Mouse (Mus musculus) lung, embryonic 15.5 days (tissue): ENCODE results near the gene Impg2. TPM values are rescaled to one million over a fixed set of nuclear protein-coding genes. Genes with fewer than 3 reads are reported as not detected.

Experiments
- ATAC-seq: fragments of 200-750 bp; cut with Nextera tagmentation; 2 replicates; pipeline ENCODE4 v1.8.0; 2017; ENCODE audit warnings: moderate number of reproducible peaks, borderline replicate concordance; ENCODE audit not compliant: low FRiP score, low TSS enrichment; ENCODE audit errors: extremely low read depth
- H3K27ac ChIP-seq: fragments of 300-500 bp; sonication (generic); 2 replicates; pipeline ENCODE4 v1.5.1; 2015; ENCODE audit warnings: moderate library complexity, mild to moderate bottlenecking, inconsistent platforms
- H3K27me3 ChIP-seq: fragments of 300-500 bp; sonication (generic); 2 replicates; pipeline ENCODE4 v1.6.1; 2015; ENCODE audit warnings: inconsistent platforms
- H3K36me3 ChIP-seq: fragments of 300-500 bp; sonication (generic); 2 replicates; pipeline ENCODE4 v1.6.1; 2015; ENCODE audit warnings: inconsistent platforms
- H3K4me1 ChIP-seq: fragments of 300-500 bp; sonication (generic); 2 replicates; pipeline ENCODE4 v1.6.1; 2015; ENCODE audit warnings: inconsistent platforms
- H3K4me2 ChIP-seq: fragments of 300-500 bp; sonication (generic); 2 replicates; pipeline ENCODE4 v1.6.1; 2015; ENCODE audit warnings: inconsistent platforms, mild to moderate bottlenecking, moderate library complexity
- H3K4me3 ChIP-seq: fragments of 300-500 bp; sonication (generic); 2 replicates; pipeline ENCODE4 v1.5.1; 2015; ENCODE audit warnings: mild to moderate bottlenecking, inconsistent platforms
- H3K9ac ChIP-seq: fragments of 300-500 bp; sonication (generic); 2 replicates; pipeline ENCODE4 v1.6.1; 2015; ENCODE audit warnings: inconsistent platforms
- H3K9me3 ChIP-seq: fragments of 300-500 bp; sonication (generic); 2 replicates; pipeline ENCODE4 v1.6.1; 2016; ENCODE audit warnings: inconsistent platforms
- WGBS: fragments of 180-500 bp; shearing (Covaris S2); methylation state at CpG from one replicate; pipeline ENCODE4 v1.1.7; 2015; 5-methylcytosine and 5-hydroxymethylcytosine counted together
- polyA plus RNA-seq: library from polyadenylated mRNA; unstranded; fragments of >200 nt; fragmentation: Nextera tagmentation; extraction: Ambion mirVana; gene quantifications from 2 replicates; pipeline ENCODE4 v1.2.1, GENCODE M21; 2015

The Impg2 gene
- polyA plus RNA-seq, 1 experiment from 2014 or later: 0.10 TPM

GRCm38 (mm10) chr16:56304167-56304566 is 100.1 kb downstream of the Impg2 start:
- Histone ChIP-seq H3K4me2 (no peak overlapping the region), H3K4me1 (no peaks in the 10 kb centered on the region), H3K9ac (no peak overlapping the region), H3K27ac (no peak overlapping the region), H3K27me3 (no peaks in the 10 kb centered on the region), H3K36me3 (no peaks in the 10 kb centered on the region), H3K9me3 (no peaks in the 10 kb centered on the region), H3K4me3 (no peak overlapping the region)
- ATAC-seq: peak; percentile 35; the same call in 1 of the 2 replicates
- WGBS: 44% methylated on average over 4 of the region's 4 CpGs

GRCm38 (mm10) chr16:56307575-56307974 is 103.5 kb downstream of the Impg2 start:
- Histone ChIP-seq H3K4me3 (no peak overlapping the region), H3K27me3 (no peaks in the 10 kb centered on the region), H3K4me1 (no peaks in the 10 kb centered on the region), H3K4me2 (no peak overlapping the region), H3K27ac (no peak overlapping the region), H3K9ac (no peak overlapping the region), H3K36me3 (no peaks in the 10 kb centered on the region), H3K9me3 (no peaks in the 10 kb centered on the region)
- ATAC-seq: no peak
- 84% methylated on average over 4 of the region's 4 CpGs for WGBS

GRCm38 (mm10) chr16:56311291-56311690 is 107.2 kb downstream of the Impg2 start:
- Histone ChIP-seq H3K9ac (no peak overlapping the region), H3K4me3 (no peak overlapping the region), H3K4me1 (no peaks in the 10 kb centered on the region), H3K27ac (no peak overlapping the region), H3K36me3 (no peaks in the 10 kb centered on the region), H3K4me2 (no peak overlapping the region), H3K9me3 (no peaks in the 10 kb centered on the region), H3K27me3 (no peaks in the 10 kb centered on the region)
- ATAC-seq: no peak

Other genes starting within 250 kb of the Impg2 start
- gene Rpl24, start 238.0 kb upstream of the Impg2 start, polyA plus RNA-seq: 687 and 756 TPM in 2 replicates
- 17.9 and 18.2 TPM in 2 replicates for gene Zbtb11, start 230.4 kb upstream of the Impg2 start, polyA plus RNA-seq
- 233 and 240 TPM in 2 replicates for gene Pcnp, start 174.6 kb upstream of the Impg2 start, polyA plus RNA-seq
- 25.4 TPM in 2 replicates for gene Trmt10c, start 166.5 kb upstream of the Impg2 start, polyA plus RNA-seq
- gene Senp7, start 156.0 kb upstream of the Impg2 start, polyA plus RNA-seq: 26.2 and 27.0 TPM in 2 replicates